Mouse (Mus musculus) skeletal muscle tissue, adult 2 months (tissue): ENCODE data around the gene Atcay.
A peak's percentile ranks its signal among the peaks of the same experiment; 100 is the strongest.

ENCODE experiments used
- DNase-seq: peaks from one replicate; pipeline ENCODE4 v3.0.0-alpha.2; 2012; ENCODE audit warnings: low read depth, low spot score

Atcay gene

GRCm38 (mm10) chr10:81230438-81231332, at the start of gene Atcay:
Atcay (minus strand) TSS chr10:81230833.
- no peak for DNase-seq

GRCm38 (mm10) chr10:81279496-81279895, 48.9 kb upstream of the Atcay start:
- DNase-seq, result no peak

DNA sequence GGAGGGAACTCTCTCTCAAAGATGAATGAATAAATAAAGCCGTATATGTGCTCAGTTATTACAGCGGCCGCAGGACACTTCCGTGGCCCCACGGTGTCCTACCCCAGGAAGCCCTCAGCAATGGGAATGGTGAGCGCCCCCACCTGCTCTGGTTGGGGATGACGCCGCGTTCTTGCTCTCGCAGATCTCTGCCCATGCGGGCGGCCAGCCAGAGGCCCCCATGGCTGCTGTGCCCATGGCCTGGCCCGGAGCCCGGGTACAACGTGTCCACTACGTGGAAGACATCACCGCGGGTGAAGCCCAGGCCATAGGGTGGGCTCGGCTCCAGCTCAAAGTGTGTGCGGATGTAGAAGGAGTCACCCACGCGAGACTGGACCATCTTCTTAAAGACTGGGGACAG, 47.0 kb upstream of the Atcay start:
- no peak for DNase-seq

GRCm38 (mm10) chr10:81273842-81274241, 43.2 kb upstream of the Atcay start:
- DNase-seq, result no peak

DNA sequence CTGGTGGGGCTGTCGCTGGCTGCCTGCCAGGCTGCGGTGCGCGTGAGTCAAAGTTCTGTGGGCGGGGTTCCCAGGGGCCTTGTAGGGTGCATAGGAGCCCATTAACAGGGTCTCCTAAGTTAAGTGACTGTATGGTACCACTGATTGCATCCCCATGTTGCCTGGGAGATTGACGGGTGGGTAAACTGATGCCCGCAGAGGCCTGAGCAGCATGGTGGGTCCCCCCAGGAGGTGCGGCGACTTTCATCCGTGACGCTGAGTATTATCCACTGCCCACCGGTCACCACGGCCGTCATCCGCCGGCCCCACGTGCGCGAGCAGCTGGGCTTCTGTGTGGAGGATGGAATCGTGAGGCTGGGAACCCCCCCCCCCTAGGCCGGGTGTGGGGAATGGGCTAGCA, 41.7 kb upstream of the Atcay start:
- no peak for DNase-seq

DNA sequence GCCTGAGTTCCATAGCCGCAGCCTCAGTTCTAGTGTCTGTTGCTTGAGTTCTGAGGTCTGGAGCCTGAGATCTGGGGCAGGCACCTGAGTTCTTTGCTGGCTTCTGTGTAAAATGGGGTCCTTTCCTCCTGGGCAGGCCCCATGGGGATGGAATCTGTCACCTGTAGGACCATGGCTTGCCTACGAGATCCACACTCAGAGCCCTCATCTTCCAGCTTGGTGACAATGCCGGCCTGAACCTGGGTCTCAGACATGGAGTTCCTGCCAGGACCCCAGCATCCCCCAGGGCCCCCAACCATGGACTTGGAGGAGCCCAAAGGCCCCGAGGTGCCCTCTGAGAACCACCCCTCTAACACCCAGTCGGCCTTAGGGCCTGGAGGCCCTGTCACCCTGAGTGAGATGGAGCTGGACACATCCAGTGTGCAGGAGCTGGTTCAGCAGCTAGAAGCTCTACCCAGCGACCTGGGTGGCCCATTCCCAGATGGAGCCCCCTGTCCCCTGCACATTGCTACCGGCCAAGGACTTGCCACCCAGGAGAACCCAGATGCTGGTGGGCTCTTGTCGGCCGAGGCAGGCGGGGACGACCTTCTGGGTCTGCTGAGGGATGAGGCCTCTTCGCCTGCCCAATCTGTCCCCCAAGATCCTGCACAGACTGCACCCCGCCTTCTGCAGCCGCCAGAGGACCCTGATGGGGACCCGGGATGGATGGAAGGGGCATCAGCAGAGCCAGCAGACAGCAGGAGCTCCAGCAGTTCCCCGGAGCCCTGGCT, 38.2 kb upstream of the Atcay start:
- no peak for DNase-seq

GRCm38 (mm10) chr10:81268056-81268455, 37.4 kb upstream of the Atcay start:
- DNase-seq, result peak; percentile 94

- DNase-seq, result peak; percentile 97
Measured at GRCm38 (mm10) chr10:81266211-81267105, 35.8 kb upstream of the Atcay start, which contains the start of the genes Mrpl54 and Apba3. Mrpl54 (minus strand) TSS chr10:81266934. Apba3 (plus strand) TSS chr10:81266960.

DNA sequence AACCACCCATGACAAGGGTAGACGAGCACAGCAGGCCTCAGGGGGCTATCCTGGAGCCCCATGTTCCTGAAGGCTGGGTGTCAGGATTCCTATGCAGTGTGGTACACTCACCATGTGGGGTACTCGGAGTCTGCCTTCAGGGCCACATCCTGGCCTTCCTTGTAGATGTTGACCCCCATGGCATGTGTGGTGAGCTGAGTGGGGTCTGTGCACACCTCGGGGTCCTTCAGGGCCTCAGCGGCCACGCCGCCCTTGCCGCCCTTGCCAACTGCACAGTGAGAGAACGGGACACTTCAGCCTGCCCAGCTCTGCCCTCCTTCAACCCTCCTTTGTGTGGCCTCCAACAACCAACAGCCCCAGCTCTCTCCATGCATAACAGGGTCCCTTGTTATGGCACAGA, 34.9 kb upstream of the Atcay start:
- no peak for DNase-seq

DNA sequence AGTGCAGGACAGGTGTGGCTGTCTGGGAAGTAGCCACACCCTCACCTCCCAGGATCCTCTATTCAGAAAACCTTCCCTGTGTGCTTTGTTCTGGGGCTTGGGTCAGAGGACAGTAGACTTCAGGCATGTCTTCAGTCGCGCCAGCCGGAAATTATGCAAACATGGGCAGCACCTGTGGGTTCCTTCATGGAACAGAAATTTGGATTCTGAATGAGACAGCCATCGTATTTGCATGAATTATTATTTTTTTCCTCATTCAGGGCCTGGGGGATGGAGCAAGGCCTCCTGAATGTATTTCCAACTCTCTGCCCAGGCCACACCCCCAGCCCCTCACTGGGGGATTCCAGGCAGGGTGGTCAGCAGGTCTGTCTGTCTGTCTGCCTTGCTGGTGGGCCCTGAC, 30.4 kb upstream of the Atcay start:
- DNase-seq, result no peak

GRCm38 (mm10) chr10:81259225-81259884, 28.7 kb upstream of the Atcay start:
- no peak for DNase-seq

DNA sequence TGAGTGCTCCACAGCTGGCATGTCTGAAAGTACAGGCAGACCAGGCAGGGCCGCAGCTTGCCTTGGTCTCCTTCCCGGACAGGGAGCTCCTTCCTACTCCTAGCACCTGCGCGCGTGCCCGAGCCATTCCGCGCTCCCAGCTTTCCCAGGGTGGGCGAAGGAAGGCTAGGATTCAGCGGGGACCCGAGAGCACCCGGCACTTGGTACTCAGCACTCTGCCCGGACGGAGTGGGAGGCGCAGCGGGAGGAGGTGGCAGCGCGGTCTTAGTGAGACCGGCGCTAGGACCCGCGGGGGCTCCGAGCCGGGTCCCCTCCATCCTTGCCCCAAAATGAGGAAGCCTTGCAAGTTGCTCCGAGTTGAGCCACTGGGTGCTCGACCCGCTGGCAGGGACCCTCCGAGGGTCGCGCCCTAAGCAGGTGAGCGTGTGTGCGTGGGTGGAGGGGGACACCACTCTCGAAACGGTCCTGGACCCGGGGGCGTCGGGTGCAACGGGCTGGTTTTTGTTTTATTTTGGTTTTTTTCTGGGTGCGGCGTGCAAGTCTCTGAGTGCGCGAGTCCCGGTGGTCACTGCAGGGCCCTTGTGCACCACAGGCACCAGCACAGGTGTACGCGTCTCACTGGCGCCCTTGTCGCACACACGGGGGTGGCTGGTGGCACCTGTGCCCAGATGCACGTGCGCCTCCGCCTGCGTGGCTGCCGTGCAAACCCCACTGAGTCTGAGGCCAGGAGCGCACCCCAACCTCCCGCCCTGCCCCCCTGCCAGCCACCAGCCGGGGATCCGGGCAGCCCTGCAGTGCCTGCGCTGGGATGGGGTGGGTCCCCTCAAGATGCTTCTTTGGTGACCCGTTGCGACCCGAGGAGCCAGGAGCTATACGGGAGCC, 26.8 kb upstream of the Atcay start:
- no peak for DNase-seq

GRCm38 (mm10) chr10:81254886-81255285, 24.3 kb upstream of the Atcay start:
- no peak for DNase-seq

DNA sequence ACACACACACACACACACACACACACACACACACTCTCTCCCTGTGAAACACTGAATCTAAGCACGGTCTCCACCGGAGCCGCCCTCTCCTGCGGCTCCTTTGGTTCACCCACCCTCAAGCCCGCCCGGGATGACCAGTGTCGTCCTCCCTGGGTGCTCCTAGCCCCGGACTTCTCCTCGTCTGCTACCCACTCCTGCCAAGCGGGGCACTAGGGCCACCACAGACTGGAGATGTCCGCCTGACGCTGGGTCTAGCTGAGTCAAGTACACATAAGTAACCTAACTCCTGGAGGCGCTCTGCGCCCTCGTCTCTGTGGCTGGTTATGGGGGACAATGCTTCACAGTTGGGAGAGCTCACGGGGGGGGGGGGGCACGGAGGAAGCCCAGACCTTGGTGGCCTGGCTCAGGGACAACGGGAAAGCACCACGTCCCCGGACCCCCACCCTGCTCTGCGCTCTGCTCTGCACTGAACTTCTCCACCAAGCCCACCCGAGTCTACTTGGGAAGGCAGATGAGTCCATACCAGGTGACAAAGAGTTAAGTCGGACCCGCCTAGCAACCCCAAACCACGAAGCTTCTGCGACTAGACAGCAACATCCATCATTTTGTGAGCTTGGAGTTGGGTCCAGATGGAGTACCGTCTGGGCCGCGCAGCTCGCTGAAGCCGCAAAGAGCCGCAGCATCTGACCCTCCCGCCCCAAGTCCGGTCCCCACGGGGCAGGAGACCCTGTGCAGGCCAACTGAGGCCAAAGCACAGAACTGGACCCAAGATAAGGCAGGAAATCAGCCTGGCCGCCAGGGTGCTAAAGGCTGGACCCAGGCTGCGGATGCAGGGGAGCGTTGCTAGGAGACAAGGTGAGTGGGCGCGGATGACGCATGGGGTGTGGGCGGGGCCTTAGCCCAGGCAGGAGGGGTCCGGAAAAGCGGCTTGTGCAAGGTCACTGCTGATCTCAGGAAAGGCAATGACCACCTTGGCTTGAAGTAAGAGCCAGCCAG, 22.1 kb upstream of the Atcay start, which contains the start of gene Matk:
Matk (plus strand) TSS at position 512 of the 996 bp plus-strand sequence.
- no peak for DNase-seq

GRCm38 (mm10) chr10:81249442-81249841, 18.8 kb upstream of the Atcay start:
- DNase-seq, result no peak

GRCm38 (mm10) chr10:81247804-81248203, 17.2 kb upstream of the Atcay start:
- no peak for DNase-seq

GRCm38 (mm10) chr10:81245166-81245565, 14.5 kb upstream of the Atcay start:
- no peak for DNase-seq

DNA sequence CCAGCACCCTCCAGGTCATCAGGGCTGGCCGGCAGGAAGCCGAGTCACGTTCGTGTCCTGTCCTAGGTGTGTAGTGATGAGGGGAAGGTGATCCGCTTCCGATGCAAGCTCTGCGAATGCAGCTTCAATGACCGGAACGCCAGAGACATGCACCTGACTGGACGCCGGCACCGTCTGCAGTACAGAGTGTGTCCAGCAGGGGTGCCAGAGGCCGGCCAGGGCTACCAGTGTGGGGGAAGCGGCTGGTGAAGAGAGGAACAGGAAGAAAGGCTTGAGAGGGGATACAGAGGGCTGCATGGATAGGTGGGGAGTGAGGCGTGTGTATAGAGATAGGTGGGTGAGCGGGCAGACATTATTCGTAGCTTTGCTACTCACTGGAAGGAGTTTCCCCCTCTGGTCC, 14.0 kb upstream of the Atcay start:
- no peak for DNase-seq

GRCm38 (mm10) chr10:81244146-81244545, 13.5 kb upstream of the Atcay start:
- DNase-seq, result no peak
